ENCODE assay signal across 8 mouse cellular contexts in the genomic region with DNA sequence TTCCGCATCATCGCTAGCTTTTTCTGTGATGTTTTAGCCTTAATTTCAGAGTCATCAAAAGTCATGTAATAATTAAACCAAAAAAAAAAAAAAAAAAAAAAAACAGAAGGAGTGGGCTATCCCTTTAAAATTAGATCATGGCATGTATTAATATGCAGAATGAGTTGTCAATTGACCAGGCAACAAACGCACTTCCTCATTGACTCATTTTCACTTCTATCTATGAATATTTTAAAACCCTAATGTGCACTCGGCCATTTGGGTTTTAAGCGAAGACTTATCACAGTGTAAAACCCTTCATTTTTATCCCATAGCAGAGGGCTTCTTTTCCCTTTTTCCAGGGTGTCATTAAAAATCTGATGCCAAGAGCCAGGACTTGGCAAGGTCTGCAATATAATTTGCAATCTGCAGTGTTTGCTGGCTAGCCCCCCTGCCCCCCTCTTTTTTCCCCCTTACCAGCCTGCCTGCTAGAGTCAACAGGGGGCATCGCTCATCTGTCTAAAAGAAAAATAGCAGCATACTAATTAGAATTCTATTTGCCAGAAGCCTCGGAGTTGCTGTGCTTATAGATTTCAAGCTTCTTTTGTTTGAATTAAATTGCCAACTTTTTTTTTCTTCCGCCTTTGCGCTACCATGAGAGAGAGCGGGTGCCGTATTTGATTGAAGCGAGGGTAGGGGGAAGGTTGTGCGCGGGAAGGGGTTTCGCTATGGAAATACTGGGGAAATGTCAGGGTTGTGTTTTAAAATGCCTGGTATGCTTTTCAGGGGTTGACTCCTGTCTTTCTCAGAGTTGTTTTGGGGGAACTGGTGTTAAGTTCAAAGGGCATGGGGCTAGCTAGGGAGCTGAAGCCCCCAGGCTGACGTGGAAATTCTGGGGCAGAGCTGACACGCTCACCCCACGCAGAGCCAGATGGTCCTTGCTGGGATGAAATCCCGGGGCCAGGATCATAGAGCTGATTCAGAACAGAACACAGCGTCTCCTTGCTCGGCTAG.
DNase-seq lines count a peak whose midpoint lies in the region; ATAC-seq lines count a peak whose summit lies in the region.

No protein-coding gene starts in this region.

- peak; percentile 33; the same call in 1 of the 2 replicates for ATAC-seq in kidney, embryonic 15.5 days (replicated peaks; ENCODE audit: low FRiP score)
- no peak for ATAC-seq in embryonic facial prominence, embryonic 13.5 days (ENCODE audit: insufficient number of reproducible peaks, insufficient read depth, low FRiP score, low TSS enrichment, low read depth)
- no peak for ATAC-seq in intestine, embryonic 14.5 days (replicated peaks; ENCODE audit: low FRiP score, low TSS enrichment, low read depth)

- H3K9ac ChIP-seq in kidney, embryonic 15.5 days = no peak overlapping the region
- H3K9ac ChIP-seq in embryonic facial prominence, embryonic 13.5 days = peak overlapping the region; percentile 22; the same call in 1 of the 2 replicates
- no peak overlapping the region; the same call in 1 of the 2 replicates for H3K9ac ChIP-seq in intestine, embryonic 14.5 days (ENCODE audit: low read length)

- DNase-seq in kidney, adult 8-10 months = no peak
- DNase-seq in intestine, embryonic 14.5 days (ENCODE audit: low spot score) = peak; percentile 61
- DNase-seq in lung, postnatal 10 days = peak; percentile 5
- peak; percentile 41 for DNase-seq in testis, postnatal 10 days (ENCODE audit: low spot score)
- no peak for DNase-seq in cerebellum, adult 11-12 months
- no peak for DNase-seq in adipocyte (ENCODE audit: low spot score)

- H3K27me3 ChIP-seq in kidney, embryonic 15.5 days = no peaks in the 10 kb centered on the region; the same call in 1 of the 2 replicates
- H3K27me3 ChIP-seq in embryonic facial prominence, embryonic 13.5 days = peaks cover 53% of the 10 kb centered on the region
- H3K27me3 ChIP-seq in intestine, embryonic 14.5 days (replicated peaks; ENCODE audit: control insufficient read depth, insufficient read depth, low read length) = peaks cover 11% of the 10 kb centered on the region; the same call in 1 of the 2 replicates

- 12% methylated on average over 21 of the region's 21 CpGs for WGBS in kidney, embryonic 15.5 days
- WGBS in embryonic facial prominence, embryonic 13.5 days = 8% methylated on average over 21 of the region's 21 CpGs
- WGBS in intestine, embryonic 14.5 days = 18% methylated on average over 21 of the region's 21 CpGs

- H3K36me3 ChIP-seq in kidney, embryonic 15.5 days = no peaks in the 10 kb centered on the region
- H3K36me3 ChIP-seq in embryonic facial prominence, embryonic 13.5 days = no peaks in the 10 kb centered on the region
- no peaks in the 10 kb centered on the region for H3K36me3 ChIP-seq in intestine, embryonic 14.5 days (ENCODE audit: control insufficient read depth, insufficient read depth, low read length)

- H3K4me3 ChIP-seq in kidney, embryonic 15.5 days (replicated peaks) = peak overlapping the region; percentile 36
- H3K4me3 ChIP-seq in embryonic facial prominence, embryonic 13.5 days = peak overlapping the region; percentile 41
- H3K4me3 ChIP-seq in intestine, embryonic 14.5 days (ENCODE audit: low read depth, low read length) = peak overlapping the region; percentile 29

- peak overlapping the region; percentile 62 for H3K4me2 ChIP-seq in kidney, embryonic 15.5 days
- H3K4me2 ChIP-seq in embryonic facial prominence, embryonic 13.5 days = peak overlapping the region; percentile 66
- H3K4me2 ChIP-seq in intestine, embryonic 14.5 days (ENCODE audit: low read length) = peak overlapping the region; percentile 54

- H3K9me3 ChIP-seq in kidney, embryonic 15.5 days (replicated peaks) = no peaks in the 10 kb centered on the region
- H3K9me3 ChIP-seq in embryonic facial prominence, embryonic 13.5 days = no peaks in the 10 kb centered on the region
- H3K9me3 ChIP-seq in intestine, embryonic 14.5 days (ENCODE audit: control insufficient read depth, low read length) = no peaks in the 10 kb centered on the region

- no peak overlapping the region for H3K27ac ChIP-seq in kidney, embryonic 15.5 days
- no peak overlapping the region for H3K27ac ChIP-seq in embryonic facial prominence, embryonic 13.5 days
- no peak overlapping the region for H3K27ac ChIP-seq in intestine, embryonic 14.5 days (ENCODE audit: low read depth)

- H3K4me1 ChIP-seq in kidney, embryonic 15.5 days = peaks cover 10% of the 10 kb centered on the region
- H3K4me1 ChIP-seq in embryonic facial prominence, embryonic 13.5 days = peaks cover 7% of the 10 kb centered on the region
- no peaks in the 10 kb centered on the region for H3K4me1 ChIP-seq in intestine, embryonic 14.5 days (replicated peaks; ENCODE audit: control insufficient read depth, insufficient read depth, low read length)

Comparison
In these comparisons a context has a peak if more than half of its experiments do, and no peak if none do; other contexts are left out.
1. DNase-seq: peak in intestine, embryonic 14.5 days (single experiment), lung, postnatal 10 days (single experiment) and testis, postnatal 10 days (single experiment); none in kidney, adult 8-10 months (0 of 2), cerebellum, adult 11-12 months (single experiment) and adipocyte (single experiment).
2. Peak in every context shown above with its lines, with median percentiles within 50 percentile points of each other: H3K4me2 ChIP-seq and H3K4me3 ChIP-seq.